ENCODE assay signal across 13 mouse cellular contexts in genomic region chr16:92139386-92140261, GRCm38 (mm10).
DNase-seq lines count a peak whose midpoint lies in the region; ATAC-seq and TF ChIP-seq lines count a peak whose summit lies in the region.
"Had no signal": no experiment of that assay in that cellular context is flagged by ENCODE, and none has a peak within 500 bp of the region (broad histone marks: within the 10 kb centered on the region; RNA-seq: fewer than 3 reads in every experiment).

No protein-coding gene starts in this region.

- TF ChIP-seq POLR2A in cortical plate, adult 2 months (IDR thresholded peaks at IDR 0.05; ENCODE audit: extremely low read depth, insufficient read depth, low read length), result no peak

- H3K27me3 ChIP-seq in kidney, postnatal 0 days (ENCODE audit: insufficient read depth, low read length), result no peaks in the 10 kb centered on the region
- peaks cover 8% of the 10 kb centered on the region; the same call in 1 of the 2 replicates for H3K27me3 ChIP-seq in forebrain, embryonic 13.5 days
- H3K27me3 ChIP-seq in midbrain, postnatal 0 days (ENCODE audit: insufficient read depth, low read length), result no peaks in the 10 kb centered on the region

- no peaks in the 10 kb centered on the region for H3K36me3 ChIP-seq in kidney, postnatal 0 days (ENCODE audit: insufficient read depth, low read length)
- H3K36me3 ChIP-seq in forebrain, embryonic 13.5 days (ENCODE audit: poor library complexity, severe bottlenecking), result no peaks in the 10 kb centered on the region
- H3K36me3 ChIP-seq in midbrain, postnatal 0 days (ENCODE audit: insufficient read depth, low read length), result no peaks in the 10 kb centered on the region

- DNase-seq in kidney, postnatal 0 days (ENCODE audit: low spot score), result no peak
- DNase-seq in kidney, postnatal 36 days, result no peak
- DNase-seq in midbrain, postnatal 0 days (ENCODE audit: low spot score), result peak; percentile 27
- no peak for DNase-seq in layer of hippocampus, adult 9-10 months (ENCODE audit: low spot score)
- no peak for DNase-seq in thymus, postnatal 10 days (ENCODE audit: low spot score in 2 of 2)
- DNase-seq: adrenal gland, postnatal 25 days; heart, adult 11 months; right cerebral cortex, adult 18-20 months; thymus, adult 2 months had no signal

- no peak for TF ChIP-seq CTCF in kidney, postnatal 0 days (IDR thresholded peaks at IDR 0.05; ENCODE audit: low read depth)
- no peak for TF ChIP-seq CTCF in cortical plate, adult 2 months (IDR thresholded peaks at IDR 0.05; ENCODE audit: extremely low read depth, insufficient read depth, low read length)
- no peak for TF ChIP-seq CTCF in midbrain, postnatal 0 days (IDR thresholded peaks at IDR 0.05)

- H3K9me3 ChIP-seq in kidney, postnatal 0 days (replicated peaks; ENCODE audit: low read length), result no peaks in the 10 kb centered on the region
- H3K9me3 ChIP-seq in forebrain, embryonic 13.5 days (replicated peaks), result no peaks in the 10 kb centered on the region
- no peaks in the 10 kb centered on the region for H3K9me3 ChIP-seq in midbrain, postnatal 0 days (ENCODE audit: low read length)

- H3K9ac ChIP-seq in kidney, postnatal 0 days (ENCODE audit: low read depth, low read length), result no peak overlapping the region
- no peak overlapping the region for H3K9ac ChIP-seq in forebrain, embryonic 13.5 days
- H3K9ac ChIP-seq in midbrain, postnatal 0 days (replicated peaks; ENCODE audit: low read length, poor library complexity, severe bottlenecking), result no peak overlapping the region

- H3K4me3 ChIP-seq in kidney, postnatal 0 days (replicated peaks; ENCODE audit: low read depth, low read length), result no peak overlapping the region
- H3K4me3 ChIP-seq in cortical plate, adult 2 months (ENCODE audit: insufficient read depth, low read length), result no peak overlapping the region
- H3K4me3 ChIP-seq in forebrain, embryonic 13.5 days, result no peak overlapping the region
- no peak overlapping the region for H3K4me3 ChIP-seq in midbrain, postnatal 0 days (ENCODE audit: low read depth, low read length)

- no peaks in the 10 kb centered on the region for H3K4me1 ChIP-seq in kidney, postnatal 0 days (replicated peaks; ENCODE audit: insufficient read depth, low read length)
- peaks cover 9% of the 10 kb centered on the region for H3K4me1 ChIP-seq in cortical plate, adult 2 months (ENCODE audit: control insufficient read depth, insufficient read depth, low read length)
- H3K4me1 ChIP-seq in forebrain, embryonic 13.5 days, result peaks cover 39% of the 10 kb centered on the region
- peaks cover 6% of the 10 kb centered on the region; the same call in 1 of the 2 replicates for H3K4me1 ChIP-seq in midbrain, postnatal 0 days (ENCODE audit: insufficient read depth, low read length)

- H3K27ac ChIP-seq in kidney, postnatal 0 days, result 0 out of 2 replicates have a peak overlapping the region, but pooled peaks have one; percentile 4
- peak overlapping the region; percentile 82; the same call in 1 of the 2 replicates for H3K27ac ChIP-seq in cortical plate, adult 2 months (ENCODE audit: insufficient read depth, low read length)
- H3K27ac ChIP-seq in forebrain, embryonic 13.5 days, result peak overlapping the region; percentile 32; the same call in 1 of the 2 replicates
- peak overlapping the region; percentile 1; the same call in 1 of the 2 replicates for H3K27ac ChIP-seq in midbrain, postnatal 0 days (ENCODE audit: low read depth, low read length)

- no peak for ATAC-seq in kidney, postnatal 0 days (replicated peaks; ENCODE audit: low FRiP score, low read depth)
- no peak for ATAC-seq in forebrain, embryonic 13.5 days
- ATAC-seq in midbrain, postnatal 0 days (ENCODE audit: low FRiP score), result no peak
- no peak for ATAC-seq in erythroid progenitor cell, adult 5-6 weeks (replicated peaks; ENCODE audit: low FRiP score, poor library complexity, severe bottlenecking)
- ATAC-seq: intestine, postnatal 0 days had no signal

- no peak overlapping the region for H3K4me2 ChIP-seq in kidney, postnatal 0 days (ENCODE audit: low read length)
- no peak overlapping the region for H3K4me2 ChIP-seq in forebrain, embryonic 13.5 days
- no peak overlapping the region for H3K4me2 ChIP-seq in midbrain, postnatal 0 days (ENCODE audit: low read depth, low read length, poor library complexity, severe bottlenecking)

- 57% methylated on average over 15 of the region's 15 CpGs for WGBS in kidney, postnatal 0 days
- 30% methylated on average over 15 of the region's 15 CpGs for WGBS in forebrain, embryonic 13.5 days
- WGBS in midbrain, postnatal 0 days, result 26% methylated on average over 15 of the region's 15 CpGs

Comparison
In these comparisons a context has a peak if more than half of its experiments do, and no peak if none do; other contexts are left out.
1. H3K27ac ChIP-seq: peak in every context shown above with its lines; median percentile 82 in cortical plate, adult 2 months; 32 in forebrain, embryonic 13.5 days; 4 in kidney, postnatal 0 days; 1 in midbrain, postnatal 0 days.